ENCODE assay signal across 8 mouse cellular contexts in genomic region chr4:132309849-132310472, GRCm38 (mm10). TPM values are rescaled to one million over a fixed set of nuclear protein-coding genes. Genes with fewer than 3 reads are reported as not detected.
A peak's percentile ranks its signal among the peaks of the same experiment; 100 is the strongest.
DNase-seq lines count a peak whose midpoint lies in the region; ATAC-seq and TF ChIP-seq lines count a peak whose summit lies in the region.

No protein-coding gene starts in this region.

- no peak for ATAC-seq in cerebellum, adult (ENCODE audit: insufficient number of reproducible peaks, low FRiP score, low TSS enrichment)
- ATAC-seq in hindbrain, embryonic 13.5 days (ENCODE audit: low FRiP score): no peak
- ATAC-seq in megakaryocyte-erythroid progenitor cell, adult 5-6 weeks (replicated peaks; ENCODE audit: low FRiP score, low TSS enrichment, poor library complexity, severe bottlenecking): peak; percentile 37

- H3K4me3 ChIP-seq in bone marrow, adult 2 months (replicated peaks; ENCODE audit: control insufficient read depth, low read depth, low read length): peak overlapping the region; percentile 44
- H3K4me3 ChIP-seq in hindbrain, embryonic 13.5 days: peak overlapping the region; percentile 60

- 14% methylated on average over 10 of the region's 10 CpGs for WGBS in bone marrow, adult 2 months
- WGBS in hindbrain, embryonic 13.5 days: 29% methylated on average over 10 of the region's 10 CpGs

- TF ChIP-seq CTCF in bone marrow, adult 2 months (IDR thresholded peaks at IDR 0.05; ENCODE audit: control insufficient read depth, insufficient read depth, low read length): peak; percentile 29; the same call in 1 of the 2 replicates

- DNase-seq in cerebellum, adult 11 months: peak; percentile 22
- DNase-seq in fat pad, adult 2 months (ENCODE audit: extremely low read depth, low read depth, low spot score): peak; percentile 33
- DNase-seq in left cerebral cortex, postnatal 4 days: peak; percentile 40
- DNase-seq in spleen, postnatal 36 days (ENCODE audit: low spot score in 2 of 2): peak; percentile 61 to 70

- no peak overlapping the region for H3K27ac ChIP-seq in bone marrow, adult 2 months (ENCODE audit: control insufficient read depth, insufficient read depth, low read depth, low read length, poor library complexity)
- peak overlapping the region; percentile 91 for H3K27ac ChIP-seq in hindbrain, embryonic 13.5 days

- intact Hi-C loops in left cerebral cortex, postnatal 4 days (cut with DNase I): no loop called here

- H3K36me3 ChIP-seq in hindbrain, embryonic 13.5 days: peaks cover 46% of the 10 kb centered on the region

- peak overlapping the region; percentile 87 for H3K9ac ChIP-seq in hindbrain, embryonic 13.5 days

- peak overlapping the region; percentile 81 for H3K4me2 ChIP-seq in hindbrain, embryonic 13.5 days

- H3K27me3 ChIP-seq in hindbrain, embryonic 13.5 days: no peaks in the 10 kb centered on the region

- H3K9me3 ChIP-seq in hindbrain, embryonic 13.5 days: no peaks in the 10 kb centered on the region

- TF ChIP-seq POLR2A in bone marrow, adult 2 months (IDR thresholded peaks at IDR 0.05; ENCODE audit: borderline replicate concordance, control insufficient read depth, low read depth, low read length): no peak

- peaks cover 2% of the 10 kb centered on the region for H3K4me1 ChIP-seq in bone marrow, adult 2 months (ENCODE audit: control insufficient read depth, insufficient read depth, low read length)
- H3K4me1 ChIP-seq in hindbrain, embryonic 13.5 days (replicated peaks): peaks cover 15% of the 10 kb centered on the region

RNA-seq across cellular contexts. Expression of gene Rab42, which starts 6.8 kb away (rescaled TPM):
- not detected in 2 replicates for polyA plus RNA-seq in bone marrow, adult 2 months (2011; ENCODE audit: insufficient read depth, insufficient read length, low replicate concordance, missing spikeins)
- 0.80 and 0.84 TPM in 2 replicates for polyA plus RNA-seq in hindbrain, embryonic 13.5 days (2015; fragmentation: Nextera tagmentation; extraction: Ambion mirVana)
- 1 to 10 TPM; 1.4 to 2.1 TPM for total RNA-seq in left cerebral cortex, postnatal 4 days (2021)
- total RNA-seq in megakaryocyte-erythroid progenitor cell, adult 5-6 weeks (2014; fragmentation: Nextera tagmentation): not detected in 2 replicates
- total RNA-seq in megakaryocyte-erythroid progenitor cell, adult 5-6 weeks (2017): not detected in 2 replicates

RNA-seq across cellular contexts. Expression of gene Trnau1ap, which starts 19.4 kb away (rescaled TPM):
- polyA plus RNA-seq in bone marrow, adult 2 months (2011; ENCODE audit: insufficient read depth, insufficient read length, low replicate concordance, missing spikeins): 32.1 and 40.3 TPM in 2 replicates
- polyA plus RNA-seq in hindbrain, embryonic 13.5 days (2015; fragmentation: Nextera tagmentation; extraction: Ambion mirVana): 75.7 and 80.9 TPM in 2 replicates
- 10 to 100 TPM; 40.9 to 47.2 TPM for total RNA-seq in left cerebral cortex, postnatal 4 days (2021)
- total RNA-seq in megakaryocyte-erythroid progenitor cell, adult 5-6 weeks (2014; fragmentation: Nextera tagmentation): 42.1 and 56.8 TPM in 2 replicates
- 52.0 and 57.9 TPM in 2 replicates for total RNA-seq in megakaryocyte-erythroid progenitor cell, adult 5-6 weeks (2017)

RNA-seq across cellular contexts. Expression of gene Taf12, which starts 35.8 kb away (rescaled TPM):
- 17.0 and 20.5 TPM in 2 replicates for polyA plus RNA-seq in bone marrow, adult 2 months (2011; ENCODE audit: insufficient read depth, insufficient read length, low replicate concordance, missing spikeins)
- polyA plus RNA-seq in hindbrain, embryonic 13.5 days (2015; fragmentation: Nextera tagmentation; extraction: Ambion mirVana): 44.6 and 49.0 TPM in 2 replicates
- total RNA-seq in left cerebral cortex, postnatal 4 days (2021): 10 to 100 TPM; 16.8 to 19.1 TPM
- total RNA-seq in megakaryocyte-erythroid progenitor cell, adult 5-6 weeks (2014; fragmentation: Nextera tagmentation): 46.1 and 55.7 TPM in 2 replicates
- 71.5 and 106 TPM in 2 replicates for total RNA-seq in megakaryocyte-erythroid progenitor cell, adult 5-6 weeks (2017)

RNA-seq across cellular contexts. Expression of gene Rcc1, which starts 43.4 kb away (rescaled TPM):
- polyA plus RNA-seq in bone marrow, adult 2 months (2011; ENCODE audit: insufficient read depth, insufficient read length, low replicate concordance, missing spikeins): 48.8 and 58.7 TPM in 2 replicates
- 37.2 and 42.1 TPM in 2 replicates for polyA plus RNA-seq in hindbrain, embryonic 13.5 days (2015; fragmentation: Nextera tagmentation; extraction: Ambion mirVana)
- 10 to 100 TPM; 17.6 to 22.0 TPM for total RNA-seq in left cerebral cortex, postnatal 4 days (2021)
- 70.1 and 82.4 TPM in 2 replicates for total RNA-seq in megakaryocyte-erythroid progenitor cell, adult 5-6 weeks (2014; fragmentation: Nextera tagmentation)
- total RNA-seq in megakaryocyte-erythroid progenitor cell, adult 5-6 weeks (2017): 40.0 and 64.8 TPM in 2 replicates

RNA-seq across cellular contexts. Expression of gene Gmeb1, which starts 48.6 kb away (rescaled TPM):
- 10.9 and 19.6 TPM in 2 replicates for polyA plus RNA-seq in bone marrow, adult 2 months (2011; ENCODE audit: insufficient read depth, insufficient read length, low replicate concordance, missing spikeins)
- polyA plus RNA-seq in hindbrain, embryonic 13.5 days (2015; fragmentation: Nextera tagmentation; extraction: Ambion mirVana): 47.1 and 48.7 TPM in 2 replicates
- 10 to 100 TPM; 35.2 to 36.0 TPM for total RNA-seq in left cerebral cortex, postnatal 4 days (2021)
- 24.1 and 37.8 TPM in 2 replicates for total RNA-seq in megakaryocyte-erythroid progenitor cell, adult 5-6 weeks (2014; fragmentation: Nextera tagmentation)
- 22.0 and 25.1 TPM in 2 replicates for total RNA-seq in megakaryocyte-erythroid progenitor cell, adult 5-6 weeks (2017)
